Mouse (Mus musculus) C2C12 (cell line): ENCODE results near the gene Rnasek. TPM values are rescaled to one million over a fixed set of nuclear protein-coding genes. Genes with fewer than 3 reads are reported as not detected.

Source experiments
- H3K27me3 ChIP-seq: one replicate; pipeline ENCODE4 v1.6.1; 2011; ENCODE audit not compliant: control insufficient read depth, insufficient read depth, insufficient read length
- H3K36me3 ChIP-seq: one replicate; pipeline ENCODE4 v1.6.1; 2011; ENCODE audit not compliant: control insufficient read depth, insufficient read depth
- H3K4me3 ChIP-seq: one replicate; pipeline ENCODE4 v1.5.1; 2011; ENCODE audit warnings: mild to moderate bottlenecking, control low read depth; ENCODE audit not compliant: poor library complexity, insufficient read depth, severe bottlenecking
- H3K79me2 ChIP-seq: one replicate; pipeline ENCODE4 v1.6.1; 2011; ENCODE audit not compliant: control insufficient read depth, insufficient read depth
- H3K79me3 ChIP-seq: one replicate; pipeline ENCODE4 v1.6.1; 2011; ENCODE audit warnings: low read depth, control low read depth
- H3ac ChIP-seq: one replicate; pipeline ENCODE3; 2011; ENCODE audit warnings: low read depth; ENCODE audit not compliant: control insufficient read depth, insufficient read length
- CEBPB ChIP-seq: IDR thresholded peaks from one replicate; pipeline ENCODE4 v1.6.1; 2011; ENCODE audit warnings: low read depth, mild to moderate bottlenecking, control low read depth, moderate library complexity
- CTCF ChIP-seq: IDR thresholded peaks from one replicate; pipeline ENCODE4 v1.5.1; 2011; ENCODE audit not compliant: control insufficient read depth, insufficient read depth, insufficient read length
- FOSL1 ChIP-seq: IDR thresholded peaks from one replicate; pipeline ENCODE4 v1.8.0; 2011; ENCODE audit warnings: mild to moderate bottlenecking, low read length; ENCODE audit not compliant: poor library complexity, insufficient read depth, severe bottlenecking
- MAX ChIP-seq: IDR thresholded peaks from one replicate; pipeline ENCODE4 v1.6.1; 2011; ENCODE audit warnings: mild to moderate bottlenecking, control low read depth
- MYOD1 ChIP-seq: IDR thresholded peaks from one replicate; pipeline ENCODE4 v1.6.1; 2011; ENCODE audit warnings: low read depth; ENCODE audit not compliant: control insufficient read depth, insufficient read length
- MYOG ChIP-seq: IDR thresholded peaks from one replicate; pipeline ENCODE4 v1.6.1; 2011; ENCODE audit not compliant: control insufficient read depth, insufficient read length; ENCODE audit errors: extremely low read depth
- USF1 ChIP-seq: IDR thresholded peaks from one replicate; pipeline ENCODE4 v1.6.1; 2011; ENCODE audit warnings: low read depth, mild to moderate bottlenecking, control low read depth, moderate library complexity
- long read RNA-seq, 2 experiments: library from polyadenylated mRNA; unstranded; transcript quantifications; one replicate each; pipeline ENCODE4 v2.0.0; 2019 to 2020
- polyA plus RNA-seq: library from polyadenylated mRNA; unstranded; fragments of >200 nt; fragmentation: generic; extraction: Trizol; gene quantifications from one replicate; pipeline ENCODE4 v1.2.1, GENCODE M21; 2012; ENCODE audit warnings: missing spikeins

The Rnasek gene
- polyA plus RNA-seq = 300 TPM
- long read RNA-seq, experiment 1, transcript Rnasek-201 (3 exons, 611 nt) = major isoform, 93 of 98 reads
- long read RNA-seq, experiment 1, partial matches to known transcripts = 4 of 98 reads
- long read RNA-seq, experiment 1, other reads (novel, unspliced or antisense) = 0 of 98 reads
- long read RNA-seq, experiment 2, transcript Rnasek-201 (3 exons, 611 nt) = major isoform, 7 of 9 reads
- long read RNA-seq, experiment 2, partial matches to known transcripts = 0 of 9 reads
- long read RNA-seq, experiment 2, other reads (novel, unspliced or antisense) = 0 of 9 reads

DNA sequence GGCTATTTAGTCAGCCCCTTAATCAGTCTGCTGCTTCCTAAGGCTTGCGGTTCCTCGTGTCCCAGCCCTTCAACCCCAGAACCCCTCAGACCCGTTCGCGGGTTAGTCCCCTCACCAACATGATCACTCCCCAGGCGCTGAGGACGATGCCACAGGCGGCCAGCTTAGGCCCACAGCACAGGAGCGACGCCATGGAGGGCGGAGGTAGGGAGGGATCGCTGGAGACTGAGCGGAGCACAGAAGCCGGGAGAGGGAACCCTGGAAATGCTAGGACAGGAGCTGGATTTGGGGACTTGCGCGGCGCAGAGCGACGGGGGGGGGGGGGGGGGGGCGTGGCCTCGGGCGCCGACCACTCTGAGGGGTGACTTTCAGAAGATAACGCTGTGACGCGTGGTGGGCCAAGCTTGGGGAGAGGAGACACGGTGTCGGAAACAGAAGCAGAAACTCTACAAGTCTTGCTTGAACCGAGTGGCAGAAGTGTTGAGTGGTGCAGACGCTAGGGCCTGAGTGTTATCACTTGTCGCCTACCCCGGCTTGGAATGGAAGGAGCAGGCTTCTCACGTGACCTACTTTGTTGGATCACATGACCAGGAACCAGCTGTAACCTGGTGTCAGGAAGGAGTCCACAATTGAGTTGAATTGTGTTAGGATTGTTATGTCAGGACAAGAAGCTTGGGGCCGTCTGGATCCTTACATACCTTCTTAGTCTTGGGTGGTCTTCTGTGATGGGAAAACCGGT lies at the start of gene Rnasek, which contains the start of gene Gm21988:
Rnasek (minus strand) TSS at position 302 of the 739 bp plus-strand sequence.
Gm21988 (minus strand) TSS at position 290 of the 739 bp plus-strand sequence.
- Histone ChIP-seq H3K36me3 (peaks cover 9% of the 10 kb centered on the region), H3K27me3 (peaks cover 6% of the 10 kb centered on the region), H3ac (peak within 1 kb of the TSS; percentile 96), H3K79me3 (peaks cover 18% of the 10 kb centered on the region), H3K79me2 (peaks cover 31% of the 10 kb centered on the region), H3K4me3 (peak within 1 kb of the TSS; percentile 84)
- peak; percentile 23 for TF ChIP-seq MAX
- no peak for TF ChIP-seq CEBPB
- peak; percentile 100 for TF ChIP-seq USF1

DNA sequence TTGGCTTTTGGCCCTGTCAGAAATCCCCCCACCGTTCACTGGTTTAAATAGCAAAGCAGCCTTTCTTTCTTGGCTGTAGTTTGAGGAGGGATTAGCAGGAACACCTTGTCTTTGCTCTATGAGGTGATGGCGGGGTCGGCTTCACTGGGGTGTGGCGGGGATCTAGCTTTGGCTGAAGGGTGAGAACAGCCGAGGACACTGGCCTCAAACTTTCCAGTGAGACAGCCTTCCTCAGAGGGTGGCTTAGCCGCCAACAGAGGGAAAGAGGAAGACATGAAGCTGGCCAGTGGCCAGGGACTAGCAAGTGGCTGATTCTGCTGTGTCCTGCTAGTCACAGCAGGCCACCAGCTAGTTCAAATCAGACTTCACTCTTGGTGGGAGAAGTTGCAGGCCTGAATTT lies 49.6 kb upstream of the Rnasek start:
- H3K79me2 ChIP-seq = no peaks in the 10 kb centered on the region
- H3K4me3 ChIP-seq = no peak overlapping the region
- TF ChIP-seq MYOG = no peak
- no peak for TF ChIP-seq FOSL1
- TF ChIP-seq USF1 = no peak
- TF ChIP-seq MAX = no peak
- no peak for TF ChIP-seq CEBPB
- TF ChIP-seq MYOD1 = no peak
- no peak for TF ChIP-seq CTCF

DNA sequence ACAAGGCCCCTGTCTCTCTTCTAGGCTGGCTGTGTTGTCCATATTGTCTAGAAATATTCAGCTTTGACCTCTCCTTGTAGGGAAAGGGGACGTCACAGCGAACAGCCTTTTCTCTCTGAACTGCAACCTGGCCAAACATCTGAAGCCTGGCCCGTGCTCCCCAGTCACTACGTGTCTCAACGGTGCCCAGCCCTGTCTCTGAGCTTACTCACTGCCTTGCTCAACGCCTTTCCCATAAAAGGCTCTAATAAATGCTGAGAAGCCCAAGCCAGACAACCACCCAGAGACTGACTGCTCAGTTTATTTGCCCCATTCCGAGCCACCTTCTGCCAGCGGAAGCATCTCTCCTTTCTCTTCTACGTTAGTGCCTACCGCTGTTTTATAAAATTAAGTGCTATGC lies 48.5 kb upstream of the Rnasek start:
- Histone ChIP-seq H3K4me3 (no peak overlapping the region), H3K79me3 (no peaks in the 10 kb centered on the region), H3K79me2 (no peaks in the 10 kb centered on the region), H3K27me3 (no peaks in the 10 kb centered on the region), H3ac (no peak overlapping the region), H3K36me3 (no peaks in the 10 kb centered on the region)
- TF ChIP-seq CTCF (no peak), USF1 (no peak), MYOD1 (no peak), CEBPB (no peak), FOSL1 (no peak)

More for the DNA sequence above, 49.6 kb upstream of the Rnasek start:
- Histone ChIP-seq H3K36me3 (no peaks in the 10 kb centered on the region), H3K79me3 (no peaks in the 10 kb centered on the region), H3ac (no peak overlapping the region), H3K27me3 (no peaks in the 10 kb centered on the region)

DNA sequence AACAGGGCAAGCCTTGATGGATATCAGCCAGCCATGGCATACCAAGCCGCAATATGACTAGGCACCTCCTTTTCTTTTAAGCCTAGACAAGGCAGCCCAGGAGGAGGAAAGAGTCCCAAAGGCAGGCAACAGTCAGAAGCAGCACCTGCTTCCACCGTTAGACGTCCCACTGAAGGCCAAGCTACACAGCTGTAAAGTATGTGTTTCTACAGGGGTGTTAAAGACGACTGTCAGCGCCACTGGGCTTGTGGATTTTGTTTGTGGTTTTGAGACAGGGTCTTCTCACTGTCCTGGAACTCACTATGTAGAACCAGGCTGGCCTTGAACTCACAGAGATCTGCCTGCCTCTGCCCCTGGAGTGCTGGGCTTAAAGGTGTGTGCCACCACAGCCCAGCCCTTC lies 46.0 kb upstream of the Rnasek start:
- no peak for TF ChIP-seq USF1
- peak; percentile 25 for TF ChIP-seq MYOD1
- Histone ChIP-seq H3K36me3 (no peaks in the 10 kb centered on the region), H3K79me2 (no peaks in the 10 kb centered on the region), H3K27me3 (no peaks in the 10 kb centered on the region), H3K4me3 (no peak overlapping the region), H3ac (no peak overlapping the region), H3K79me3 (no peaks in the 10 kb centered on the region)

DNA sequence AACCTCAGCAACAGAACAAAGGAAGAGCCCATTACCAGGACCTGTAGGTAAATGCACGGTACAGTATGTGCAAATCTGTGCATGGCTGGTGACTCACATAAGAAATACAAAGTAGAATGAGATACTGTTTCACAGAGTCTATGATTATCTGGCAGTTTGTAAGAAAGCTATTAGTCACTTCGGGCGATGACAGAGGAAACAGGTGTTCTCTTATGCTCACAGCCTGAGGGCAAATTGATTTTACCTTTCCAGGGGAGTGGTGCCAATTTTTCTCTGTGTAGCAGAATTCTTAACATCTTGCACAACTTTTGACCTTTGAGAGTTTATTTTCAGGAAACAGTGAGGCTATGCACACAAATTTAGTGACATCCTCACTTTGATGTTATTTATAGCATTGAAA lies 45.1 kb upstream of the Rnasek start:
- no peaks in the 10 kb centered on the region for H3K36me3 ChIP-seq
- no peak overlapping the region for H3K4me3 ChIP-seq
- H3K79me2 ChIP-seq = no peaks in the 10 kb centered on the region
- no peaks in the 10 kb centered on the region for H3K27me3 ChIP-seq
- TF ChIP-seq MYOG (no peak), FOSL1 (peak; percentile 61), MYOD1 (peak; percentile 98), CTCF (no peak), CEBPB (peak; percentile 83), USF1 (no peak), MAX (no peak)
- H3ac ChIP-seq = no peak overlapping the region
- no peaks in the 10 kb centered on the region for H3K79me3 ChIP-seq

DNA sequence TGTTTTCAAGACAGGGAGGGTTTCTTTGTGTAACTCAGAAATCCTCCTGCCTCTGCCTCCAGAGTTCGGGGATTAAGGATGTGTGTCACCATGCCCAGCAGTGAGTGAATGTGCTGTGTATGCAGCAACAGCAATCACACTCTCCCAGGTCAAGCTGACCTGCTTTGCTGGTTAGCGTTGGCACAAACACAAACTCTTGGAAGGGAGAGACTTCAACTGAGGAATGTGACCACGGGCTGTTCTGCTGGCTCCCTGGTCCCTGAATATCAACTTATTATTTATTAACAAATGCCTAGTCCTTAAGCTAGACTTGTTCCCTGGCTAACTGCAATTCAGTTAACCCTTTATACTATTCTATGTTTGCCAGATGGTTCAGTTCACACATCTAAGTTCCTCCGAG lies 44.0 kb upstream of the Rnasek start:
- Histone ChIP-seq H3K79me3 (no peaks in the 10 kb centered on the region), H3K27me3 (no peaks in the 10 kb centered on the region), H3K4me3 (no peak overlapping the region), H3ac (no peak overlapping the region), H3K36me3 (no peaks in the 10 kb centered on the region), H3K79me2 (no peaks in the 10 kb centered on the region)
- no peak for TF ChIP-seq CTCF
- no peak for TF ChIP-seq MYOD1
- TF ChIP-seq FOSL1 = no peak
- TF ChIP-seq MAX = no peak
- no peak for TF ChIP-seq USF1
- TF ChIP-seq CEBPB = no peak
- no peak for TF ChIP-seq MYOG
